Comparison of ENCODE assay signal across 12 mouse cellular contexts in the genomic region with DNA sequence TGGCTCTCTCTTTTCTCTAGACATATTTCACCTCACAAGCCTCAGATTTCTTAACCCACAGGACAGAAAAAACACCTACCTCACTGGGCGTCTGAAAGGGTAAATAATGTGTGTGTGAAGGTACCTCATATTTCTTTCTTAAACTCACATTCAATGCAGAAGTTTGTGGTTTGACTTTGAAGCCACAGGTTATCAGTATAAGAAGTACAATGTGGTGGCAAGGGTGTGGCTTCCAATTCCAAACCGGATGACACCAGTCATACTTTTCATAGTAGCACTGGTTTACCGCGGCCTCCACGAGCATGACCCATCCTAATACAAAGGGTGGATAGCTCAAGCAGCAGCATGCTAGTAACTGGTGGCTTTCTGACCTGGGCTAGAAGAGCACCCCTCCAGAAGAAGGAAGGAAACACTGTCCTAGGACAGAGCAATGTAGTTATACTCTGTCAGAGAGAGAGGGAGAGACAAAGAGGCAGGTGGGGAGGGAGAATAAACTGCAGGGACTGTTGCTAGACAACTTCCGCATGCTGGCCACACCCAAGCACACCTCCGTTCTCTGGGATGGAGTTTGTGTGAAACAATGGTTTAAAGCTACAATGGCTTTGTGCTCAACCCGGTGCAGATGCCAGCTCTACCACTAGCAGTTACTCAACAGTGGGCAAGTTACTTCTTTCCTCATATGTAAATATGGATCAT.
DNase-seq lines count a peak whose midpoint lies in the region; ATAC-seq and TF ChIP-seq lines count a peak whose summit lies in the region.
"Had no signal": no experiment of that assay in that cellular context is flagged by ENCODE, and none has a peak within 500 bp of the region (broad histone marks: within the 10 kb centered on the region; RNA-seq: fewer than 3 reads in every experiment).

No protein-coding gene starts in this region.

- H3K4me1 ChIP-seq in kidney, embryonic 15.5 days, result peaks cover 27% of the 10 kb centered on the region
- peaks cover 76% of the 10 kb centered on the region for H3K4me1 ChIP-seq in G1E (ENCODE audit: insufficient read depth, low read depth, low read length)
- H3K4me1 ChIP-seq in stomach, embryonic 15.5 days, result peaks cover 20% of the 10 kb centered on the region; the same call in 1 of the 2 replicates

- no peak overlapping the region for H3K4me2 ChIP-seq in kidney, embryonic 15.5 days
- peak overlapping the region; percentile 24; the same call in 1 of the 2 replicates for H3K4me2 ChIP-seq in stomach, embryonic 15.5 days
- H3K4me2 ChIP-seq: forebrain, embryonic 12.5 days had no signal

- peak overlapping the region; percentile 28; the same call in 1 of the 2 replicates for H3K27ac ChIP-seq in kidney, embryonic 15.5 days
- peak overlapping the region; percentile 76; the same call in 1 of the 2 replicates for H3K27ac ChIP-seq in stomach, embryonic 15.5 days
- H3K27ac ChIP-seq: forebrain, embryonic 12.5 days; macrophage had no signal

- 0 out of 2 replicates have a peak, but pooled peaks cover 6% of the 10 kb centered on the region for H3K36me3 ChIP-seq in kidney, embryonic 15.5 days
- H3K36me3 ChIP-seq in G1E (replicated peaks), result peaks cover 12% of the 10 kb centered on the region
- H3K36me3 ChIP-seq in stomach, embryonic 15.5 days, result no peaks in the 10 kb centered on the region
- H3K36me3 ChIP-seq: forebrain, embryonic 12.5 days had no signal

- H3K4me3 ChIP-seq in kidney, embryonic 15.5 days (replicated peaks), result no peak overlapping the region
- peak overlapping the region; percentile 21; the same call in 1 of the 2 replicates for H3K4me3 ChIP-seq in G1E (ENCODE audit: low read depth, low read length)
- H3K4me3 ChIP-seq in stomach, embryonic 15.5 days (replicated peaks), result no peak overlapping the region
- H3K4me3 ChIP-seq: forebrain, embryonic 12.5 days had no signal

- H3K9me3 ChIP-seq in kidney, embryonic 15.5 days (replicated peaks), result no peaks in the 10 kb centered on the region
- no peaks in the 10 kb centered on the region for H3K9me3 ChIP-seq in G1E (replicated peaks)
- H3K9me3 ChIP-seq in stomach, embryonic 15.5 days, result no peaks in the 10 kb centered on the region
- H3K9me3 ChIP-seq: forebrain, embryonic 12.5 days had no signal

- no peak for ATAC-seq in kidney, embryonic 15.5 days (replicated peaks; ENCODE audit: low FRiP score)
- ATAC-seq in G1E (ENCODE audit: extremely low read depth, insufficient number of reproducible peaks, low FRiP score, poor library complexity, severe bottlenecking), result peak; percentile 80
- peak; percentile 51 for ATAC-seq in stomach, embryonic 15.5 days (ENCODE audit: insufficient read depth, low FRiP score, low read depth)

- DNase-seq in kidney, postnatal 10 days, result no peak
- DNase-seq in G1E (ENCODE audit: low spot score) (peak; percentile 37), liver (peak; percentile 29)
- no peak for DNase-seq in gastrocnemius, adult 8-10 months (ENCODE audit: low spot score in 2 of 2)
- DNase-seq in adrenal gland, adult 8-10 months, result no peak
- DNase-seq in cerebellum, adult 9-11 months, result no peak
- DNase-seq: cerebellum, adult 18-20 months; heart, postnatal 14 days had no signal

- H3K9ac ChIP-seq in kidney, embryonic 15.5 days, result no peak overlapping the region
- H3K9ac ChIP-seq in stomach, embryonic 15.5 days, result no peak overlapping the region
- H3K9ac ChIP-seq: forebrain, embryonic 12.5 days had no signal

- TF ChIP-seq CTCF in G1E (IDR thresholded peaks at IDR 0.05; ENCODE audit: low read depth, low read length), result no peak

- no peaks in the 10 kb centered on the region for H3K27me3 ChIP-seq in kidney, embryonic 15.5 days
- H3K27me3 ChIP-seq in G1E (ENCODE audit: insufficient read depth, low read length), result no peaks in the 10 kb centered on the region
- no peaks in the 10 kb centered on the region for H3K27me3 ChIP-seq in stomach, embryonic 15.5 days (replicated peaks)
- H3K27me3 ChIP-seq: forebrain, embryonic 12.5 days had no signal

- WGBS in kidney, embryonic 15.5 days, result 84% methylated on average over 8 of the region's 8 CpGs
- 55% methylated on average over 8 of the region's 8 CpGs for WGBS in stomach, embryonic 15.5 days

Comparison
In these comparisons a context has a peak if more than half of its experiments do, and no peak if none do; other contexts are left out.
1. DNase-seq: peak in G1E (single experiment) and liver (single experiment); none in kidney, postnatal 10 days (single experiment), gastrocnemius, adult 8-10 months (0 of 2), adrenal gland, adult 8-10 months (single experiment) and cerebellum, adult 9-11 months (single experiment).